Mouse (Mus musculus): ENCODE results near the gene Gucy1a1. TPM values are rescaled to one million over a fixed set of nuclear protein-coding genes. Genes with fewer than 3 reads are reported as not detected.

Gene Gucy1a1
- total RNA-seq, 4 experiments from 2014 or later: 13.8 to 19.0 (median 15.7) TPM

DNA sequence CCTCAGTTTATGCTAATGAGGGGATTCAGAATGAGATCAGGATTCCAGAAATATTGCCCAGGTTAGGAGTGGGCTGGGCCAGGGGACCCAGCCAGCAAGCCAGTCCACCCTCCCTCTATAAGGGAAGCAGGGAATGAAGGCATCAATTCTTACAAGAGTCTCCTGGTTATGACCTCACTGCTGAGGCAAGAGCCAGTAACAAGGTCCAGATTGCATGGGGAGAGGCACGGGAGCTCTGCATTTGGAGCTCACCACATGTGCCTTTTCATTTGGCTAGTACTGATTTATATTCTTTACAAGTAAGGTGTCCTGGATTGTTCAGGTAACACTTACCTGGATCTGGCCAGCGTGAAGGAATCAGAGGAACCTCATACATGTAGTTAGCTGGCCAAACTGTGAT, 48.8 kb downstream of the Gucy1a1 start:
- no peak for DNase-seq (ENCODE audit: low spot score)

DNA sequence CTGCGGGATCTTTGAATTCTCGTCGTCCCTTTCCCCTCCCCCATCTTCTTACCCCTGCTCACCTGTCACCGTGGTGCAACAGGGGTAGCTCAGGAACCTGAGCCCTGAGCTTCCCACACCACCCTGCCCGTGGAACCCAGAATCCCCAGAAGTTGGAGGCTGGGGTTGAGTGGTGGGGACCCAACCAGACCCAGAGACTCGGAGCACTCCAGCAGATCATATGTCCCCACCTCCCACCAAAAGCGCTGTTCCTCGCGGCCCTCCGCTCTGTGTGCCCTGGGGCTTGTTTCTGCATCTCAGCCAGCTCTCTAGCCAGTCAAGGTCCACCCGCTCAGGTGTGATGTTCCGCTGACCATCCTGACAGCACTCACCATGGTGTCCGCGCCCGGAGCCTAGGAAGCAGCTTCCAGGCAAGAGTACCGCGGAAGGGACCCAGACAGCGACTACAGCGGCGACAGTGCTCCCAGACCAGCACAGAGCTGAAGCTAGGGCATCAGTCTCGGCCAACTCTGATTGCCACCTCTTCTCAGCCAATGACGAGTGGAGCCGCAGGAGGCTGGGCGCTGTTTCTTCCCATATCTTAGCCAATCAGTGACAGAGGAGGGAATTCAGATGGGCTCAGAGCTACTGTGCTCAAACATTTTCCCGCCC, 71.3 kb downstream of the Gucy1a1 start, which contains the start of gene Gucy1b1:
Gene Gucy1b1 (minus strand): TSS at position 489 of the 651 bp plus-strand sequence.
- peak; percentile 71 for DNase-seq (ENCODE audit: low spot score)

DNA sequence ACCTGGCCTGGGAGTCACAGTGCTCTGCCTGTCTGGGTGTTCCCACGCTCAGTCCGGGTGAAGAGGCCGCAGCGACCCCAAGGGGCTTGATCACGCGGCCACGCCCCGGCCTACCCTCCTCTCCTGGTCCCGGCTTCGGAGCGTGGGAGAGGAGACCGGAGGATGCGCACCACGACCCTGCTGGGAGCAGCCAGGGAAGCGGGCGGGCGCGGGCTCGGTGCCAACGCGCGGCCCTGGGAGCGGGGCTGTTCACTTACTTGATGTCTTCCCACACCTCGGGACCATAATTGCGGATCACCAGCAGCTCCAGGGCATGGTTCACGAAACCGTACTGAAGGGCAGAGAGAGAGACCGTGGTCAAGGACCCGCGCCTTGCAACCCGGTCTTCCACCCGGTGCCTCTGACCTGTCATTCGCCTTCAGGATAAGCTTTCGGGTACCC, 71.8 kb downstream of the Gucy1a1 start:
- DNase-seq (ENCODE audit: low spot score): peak; percentile 46

DNA sequence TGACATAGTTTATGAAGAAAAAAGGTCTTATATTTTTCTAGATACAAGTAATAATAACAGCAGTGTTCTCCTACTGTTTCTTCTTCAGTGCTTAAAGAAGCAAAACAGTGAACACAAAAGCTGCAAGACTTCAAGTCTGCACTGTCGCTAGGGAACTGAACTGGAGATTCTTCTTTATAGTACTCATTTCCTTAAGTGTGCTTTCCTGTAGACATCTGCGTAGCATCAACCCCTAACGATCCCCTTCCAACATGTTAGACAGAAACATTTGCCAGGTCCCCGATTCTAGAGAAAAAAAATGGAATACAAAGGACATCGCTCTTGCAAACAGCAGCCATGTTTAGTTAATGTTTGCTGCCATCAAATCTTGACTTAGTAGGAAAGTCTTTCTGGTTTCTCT, 77.8 kb downstream of the Gucy1a1 start:
- DNase-seq (ENCODE audit: low spot score): no peak

DNA sequence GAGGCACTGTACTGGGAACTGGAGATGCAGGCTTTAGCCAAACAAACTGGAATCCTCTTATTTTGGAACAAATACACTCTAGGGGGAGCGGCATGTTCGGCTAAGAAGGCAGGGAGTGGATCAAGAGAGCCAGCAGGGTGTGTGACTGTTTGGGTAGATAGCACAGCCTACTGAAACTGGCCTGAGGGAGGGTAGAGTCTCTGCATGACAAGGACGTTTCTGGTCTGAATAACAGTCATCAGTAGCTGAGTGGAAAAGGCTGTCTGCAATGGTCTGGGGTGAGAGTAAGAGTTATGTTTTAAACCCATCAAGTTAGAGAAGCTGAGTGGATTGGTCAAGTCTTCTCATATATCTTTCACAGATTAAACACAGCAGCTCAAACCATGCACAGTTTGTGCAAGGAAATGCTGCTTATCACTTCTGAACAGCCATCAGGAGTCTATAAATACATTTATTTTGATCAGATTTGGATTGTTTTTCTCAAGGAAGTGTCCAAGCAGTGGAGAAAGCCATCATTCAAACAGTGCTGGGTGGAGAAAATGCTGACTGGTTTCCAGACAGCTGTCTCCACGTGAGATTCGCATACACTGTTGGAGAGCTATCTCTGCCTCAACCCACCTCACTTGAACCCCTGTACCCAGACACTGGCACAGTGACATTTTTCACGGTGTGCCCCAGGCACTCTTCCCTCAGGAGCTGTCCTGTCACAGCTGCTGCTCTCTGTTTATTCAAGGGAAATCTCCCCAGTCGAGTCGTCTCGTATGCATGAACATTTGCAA, 84.0 kb downstream of the Gucy1a1 start:
- no peak for DNase-seq (ENCODE audit: low spot score)

DNA sequence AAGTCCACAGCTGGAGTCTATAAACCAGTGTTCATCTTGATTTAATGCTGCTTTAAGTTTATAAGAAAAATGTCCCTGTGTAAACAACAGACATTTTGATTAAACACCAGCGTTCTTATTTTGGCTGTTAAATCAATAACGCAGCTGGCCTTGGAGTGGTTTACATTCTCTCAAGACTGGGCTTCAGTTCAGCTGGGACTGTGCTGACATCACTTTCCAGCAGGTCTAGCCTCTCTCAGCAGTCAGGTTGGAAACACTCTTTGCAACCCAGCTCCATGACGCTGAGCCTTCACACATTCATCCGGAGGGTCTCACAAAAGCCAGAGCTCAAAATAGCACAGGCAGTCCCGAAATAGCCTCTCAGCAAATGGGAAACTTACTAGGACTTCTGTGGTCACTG, 88.4 kb downstream of the Gucy1a1 start:
- DNase-seq (ENCODE audit: low spot score): no peak

DNA sequence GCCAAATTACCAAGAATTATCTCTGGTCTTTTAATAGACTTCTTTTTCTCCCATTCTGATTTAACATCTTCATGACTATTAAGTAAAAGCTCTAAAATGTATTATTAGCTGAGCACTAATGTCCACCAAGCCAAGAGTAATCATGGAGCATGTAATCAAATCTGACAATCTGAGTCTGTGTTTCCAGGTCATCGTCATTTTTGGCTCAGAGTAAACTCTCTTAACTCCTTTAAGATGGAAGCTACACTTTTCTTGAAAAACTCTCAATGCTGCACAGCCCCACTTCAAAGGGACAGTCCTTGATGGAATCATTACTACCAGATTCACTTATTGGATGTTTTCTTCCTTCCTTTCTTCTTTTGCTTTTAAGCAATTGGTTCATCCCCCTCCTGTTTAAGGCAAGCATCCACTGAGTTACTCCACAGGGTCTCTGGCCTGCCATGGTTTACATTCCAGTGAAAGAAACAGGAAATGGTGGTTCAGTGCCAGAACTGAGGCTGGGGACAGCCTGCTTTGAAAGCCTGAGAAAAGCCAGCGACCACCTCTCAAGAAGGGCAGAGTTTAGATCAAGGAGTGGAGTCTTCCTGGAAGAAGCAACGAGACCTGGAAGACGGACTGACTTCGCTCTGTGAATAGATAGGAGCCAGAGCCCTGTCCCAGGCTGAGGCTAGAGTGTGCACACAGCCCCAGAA, 91.2 kb downstream of the Gucy1a1 start:
- no peak for DNase-seq (ENCODE audit: low spot score)

DNA sequence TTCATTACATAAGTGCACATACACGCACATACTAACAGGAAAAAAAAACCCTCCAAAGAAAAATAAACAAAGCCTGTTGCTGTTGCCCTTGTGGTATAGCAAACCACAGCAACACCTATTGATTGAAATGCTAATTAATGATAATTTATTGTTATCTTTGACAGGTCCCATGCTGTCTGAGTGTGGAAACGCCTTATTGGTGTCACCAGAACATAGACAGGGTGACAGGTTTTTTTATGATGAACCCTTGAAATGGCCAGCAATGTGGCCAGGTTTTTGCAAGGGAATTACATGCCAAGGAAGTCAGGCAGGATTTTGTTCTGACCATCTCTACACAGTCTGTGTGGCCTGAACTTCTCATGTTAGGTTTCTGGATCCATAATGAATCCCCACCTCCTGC, 93.6 kb downstream of the Gucy1a1 start:
- DNase-seq (ENCODE audit: low spot score): no peak

DNA sequence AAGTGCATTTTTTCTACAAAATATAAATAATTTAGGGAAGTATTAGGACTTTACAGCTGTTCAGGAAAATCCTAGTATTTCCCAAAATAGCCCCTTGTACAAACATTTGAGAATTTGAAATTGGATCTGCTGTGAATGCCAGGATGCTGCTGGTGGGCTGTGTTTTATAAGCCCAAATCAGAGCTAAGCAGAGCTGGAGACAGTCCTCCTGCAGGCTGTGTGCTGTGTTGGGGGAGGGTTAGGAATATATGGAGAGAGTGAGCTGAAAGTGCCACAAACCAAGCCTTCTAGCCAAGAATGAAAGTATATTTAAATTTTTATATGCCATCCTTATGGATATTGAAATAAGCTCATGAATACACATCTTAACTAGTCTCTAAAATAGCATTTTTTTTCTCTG, 94.1 kb downstream of the Gucy1a1 start:
- no peak for DNase-seq (ENCODE audit: low spot score)

DNA sequence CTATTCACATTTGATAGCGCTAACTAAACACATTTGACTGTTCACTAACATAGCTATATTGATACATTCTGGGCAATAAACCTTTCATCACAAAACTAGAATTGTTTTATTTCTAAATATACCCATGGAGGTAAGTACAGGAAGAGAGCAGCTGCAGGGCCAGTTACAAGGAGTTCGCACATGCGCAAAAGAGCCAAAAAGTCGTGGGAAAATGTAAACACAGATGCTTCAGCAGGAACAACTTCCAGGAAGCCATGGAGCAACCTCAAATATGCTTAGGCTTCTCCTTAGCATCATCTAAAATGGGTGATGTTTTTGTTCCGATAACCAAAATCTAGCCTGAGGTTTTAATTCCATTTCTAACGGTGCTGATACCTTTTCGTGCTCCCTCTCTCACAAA, 96.9 kb downstream of the Gucy1a1 start:
- DNase-seq (ENCODE audit: low spot score): no peak

DNA sequence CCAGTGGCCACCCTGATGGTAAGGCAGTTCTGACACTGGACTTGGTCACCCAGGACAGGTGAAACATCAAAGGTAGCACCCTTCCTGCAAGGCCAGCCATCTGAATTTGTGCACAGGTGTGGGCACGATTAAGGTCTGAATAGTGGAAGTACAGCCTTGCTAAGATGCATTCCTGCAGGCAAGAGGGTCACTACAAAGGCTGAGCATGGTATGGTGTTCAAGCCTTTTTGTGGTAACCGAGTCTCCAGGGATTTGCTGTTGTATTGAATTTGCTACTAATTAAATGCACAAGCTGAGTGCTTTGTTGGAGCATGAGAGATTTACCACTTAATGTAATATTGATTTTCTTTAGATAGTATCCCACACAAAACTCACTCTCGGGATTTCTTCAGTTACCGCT, 97.5 kb downstream of the Gucy1a1 start:
- DNase-seq (ENCODE audit: low spot score): no peak

DNA sequence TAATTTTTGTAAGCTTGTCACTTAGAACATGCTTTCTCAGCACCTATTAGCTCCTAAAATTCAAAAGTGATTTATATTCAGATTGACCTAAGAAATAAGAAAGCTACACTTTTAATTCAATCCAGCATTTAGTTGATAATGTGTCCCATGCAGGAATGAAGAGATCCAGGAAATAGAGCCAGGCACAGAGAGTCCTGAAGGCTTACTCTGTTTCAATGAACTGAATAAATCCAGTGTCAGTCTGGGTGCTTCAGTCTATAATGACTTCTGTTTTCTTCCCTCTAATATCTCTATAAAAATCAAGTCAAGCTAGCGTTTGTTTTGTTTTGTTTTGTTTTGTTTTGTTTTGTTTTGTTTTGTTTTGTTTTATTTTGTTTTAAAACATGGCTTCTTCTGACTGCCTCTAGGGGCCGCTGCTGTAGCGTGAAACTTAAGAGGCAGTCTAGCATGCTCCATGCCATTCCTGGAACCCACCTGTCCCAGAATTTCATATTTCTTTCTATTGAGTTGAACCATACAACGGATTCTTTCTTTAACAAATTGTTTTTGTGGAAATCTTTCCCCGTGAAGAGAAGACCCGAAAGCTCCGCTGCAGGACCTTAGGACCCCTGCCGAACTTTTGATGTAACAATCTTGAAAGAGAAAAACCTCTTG, 98.4 kb downstream of the Gucy1a1 start:
- DNase-seq (ENCODE audit: low spot score): no peak

DNA sequence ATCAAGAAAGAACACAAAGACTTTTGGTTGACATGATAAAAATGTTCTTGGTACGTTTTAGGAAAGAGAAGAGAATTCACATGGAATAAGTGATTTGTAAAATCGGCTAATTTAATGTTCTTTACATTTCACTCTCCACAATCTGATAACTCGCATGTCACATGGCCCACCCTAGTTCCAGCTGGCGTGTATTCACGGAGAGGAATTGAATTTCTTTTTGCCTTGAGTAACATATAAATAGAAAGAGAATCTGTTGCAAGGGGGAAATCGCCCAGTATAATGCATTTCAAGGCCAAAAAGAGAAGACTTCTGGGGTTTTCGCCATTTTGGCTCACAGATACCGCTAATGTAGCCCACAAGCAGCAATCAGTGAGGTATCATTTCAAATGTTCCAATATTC, 99.5 kb downstream of the Gucy1a1 start:
- no peak for DNase-seq (ENCODE audit: low spot score)

DNA sequence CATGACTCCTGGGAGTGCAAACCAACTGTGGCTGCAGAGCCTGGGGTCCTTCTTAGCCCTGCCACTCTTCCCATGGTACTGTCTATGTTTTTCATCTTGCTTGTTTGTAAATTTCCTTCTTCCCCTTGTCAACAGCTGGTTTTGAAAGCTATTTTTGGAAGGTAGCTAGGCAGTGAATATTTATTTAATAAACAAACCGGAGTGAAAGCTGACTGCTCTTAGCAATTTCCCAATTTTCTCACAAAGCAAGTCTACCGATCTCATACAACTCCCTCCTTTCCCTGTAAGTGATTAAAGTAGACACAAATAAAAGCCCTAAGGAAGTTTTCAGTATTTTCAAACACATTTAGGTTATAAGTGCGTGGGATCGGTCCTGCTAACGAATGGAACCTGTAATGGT, 100.7 kb downstream of the Gucy1a1 start:
- no peak for DNase-seq (ENCODE audit: low spot score)

DNA sequence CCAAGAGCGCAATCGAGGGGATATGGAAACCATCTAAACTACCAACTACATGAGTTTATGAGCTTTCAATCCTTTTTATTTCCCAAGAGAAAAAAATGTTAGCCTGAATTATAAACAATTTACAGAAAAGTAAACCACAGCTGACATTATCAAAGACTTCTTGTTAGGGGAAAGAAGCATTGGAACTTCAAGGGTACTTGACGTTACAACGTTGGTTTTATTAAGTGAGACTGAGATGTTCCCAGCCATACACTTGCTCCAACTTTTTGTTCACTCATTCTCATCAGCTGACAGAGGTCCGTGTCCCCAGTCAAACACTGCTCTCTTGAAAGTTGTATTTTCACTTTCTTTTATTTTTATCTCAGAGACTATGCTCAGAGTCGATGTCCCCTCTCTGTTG, 101.9 kb downstream of the Gucy1a1 start:
- no peak for DNase-seq (ENCODE audit: low spot score)

Small RNA genes lying within 50 kb of the gene (microRNA-seq; reads per million reads assigned to microRNA genes)
- 1.7 reads per million for gene Mir7010

Other genes starting within 250 kb of the Gucy1a1 start
- gene Ctso, start 213.2 kb downstream of the Gucy1a1 start, total RNA-seq (2022): 10 to 100 TPM in 1 of 4 experiments, 1 to 10 TPM in 3; 7.5 to 10.5 (median 8.9) TPM
- under 1 TPM in 1 of 4 experiments, not detected in 3; 0.11 TPM for gene Tdo2, start 169.6 kb downstream of the Gucy1a1 start, total RNA-seq (2022)
- gene Asic5, start 163.5 kb downstream of the Gucy1a1 start, total RNA-seq (2022): not detected
- 10 to 100 TPM; 10.7 to 12.6 (median 11.0) TPM for gene Gucy1b1, start 71.1 kb downstream of the Gucy1a1 start, total RNA-seq (2022)
- gene Map9, start 212.3 kb upstream of the Gucy1a1 start, total RNA-seq (2022): 1 to 10 TPM; 1.4 to 2.2 (median 1.6) TPM